ENCODE assay signal across 11 mouse cellular contexts in genomic region chr17:83525596-83525995, GRCm38 (mm10). TPM values are rescaled to one million over a fixed set of nuclear protein-coding genes. Genes with fewer than 3 reads are reported as not detected.
DNase-seq lines count a peak whose midpoint lies in the region; ATAC-seq and TF ChIP-seq lines count a peak whose summit lies in the region.
"Had no signal": no experiment of that assay in that cellular context is flagged by ENCODE, and none has a peak within 500 bp of the region (broad histone marks: within the 10 kb centered on the region; RNA-seq: fewer than 3 reads in every experiment).

No protein-coding gene starts in this region.

- WGBS in heart, postnatal 0 days: 18% methylated on average over 8 of the region's 8 CpGs
- 26% methylated on average over 8 of the region's 8 CpGs for WGBS in thymus, adult 2 months
- WGBS in limb, embryonic 10.5 days: 13% methylated on average over 8 of the region's 8 CpGs

- no peaks in the 10 kb centered on the region for H3K9me3 ChIP-seq in heart, postnatal 0 days (replicated peaks; ENCODE audit: control insufficient read depth, low read length)
- no peaks in the 10 kb centered on the region for H3K9me3 ChIP-seq in limb, embryonic 10.5 days (replicated peaks)

- no peak overlapping the region for H3K27ac ChIP-seq in heart, postnatal 0 days (ENCODE audit: low read depth)
- H3K27ac ChIP-seq in thymus, adult 2 months (ENCODE audit: control insufficient read depth, insufficient read depth, low read length): no peak overlapping the region
- H3K27ac ChIP-seq in limb, embryonic 10.5 days: peak overlapping the region; percentile 76; the same call in 1 of the 2 replicates
- H3K27ac ChIP-seq in left cerebral cortex, adult 2 months: no peak overlapping the region

- H3K27me3 ChIP-seq in heart, postnatal 0 days (ENCODE audit: control insufficient read depth, insufficient read depth, low read length): no peaks in the 10 kb centered on the region
- H3K27me3 ChIP-seq in thymus, adult 2 months (ENCODE audit: control insufficient read depth, insufficient read depth, low read length): no peaks in the 10 kb centered on the region
- no peaks in the 10 kb centered on the region for H3K27me3 ChIP-seq in limb, embryonic 10.5 days (ENCODE audit: low read depth, poor library complexity, severe bottlenecking)

- no peak for TF ChIP-seq POLR2A in thymus, adult 2 months (IDR thresholded peaks at IDR 0.05; ENCODE audit: control insufficient read depth, extremely low read depth, insufficient read depth, low read length, poor library complexity)

- H3K36me3 ChIP-seq in heart, postnatal 0 days (replicated peaks; ENCODE audit: control insufficient read depth, insufficient read depth, low read length): no peaks in the 10 kb centered on the region
- H3K36me3 ChIP-seq in thymus, adult 2 months (ENCODE audit: control insufficient read depth, insufficient read depth, low read length): no peaks in the 10 kb centered on the region
- no peaks in the 10 kb centered on the region for H3K36me3 ChIP-seq in limb, embryonic 10.5 days

- intact Hi-C loops in heart, postnatal 36 days (cut with DNase I): no loop called here
- intact Hi-C loops in left cerebral cortex, adult 2 months (cut with DNase I): no loop called here
- intact Hi-C loops in left cerebral cortex, postnatal 10 days (cut with DNase I): no loop called here

- no peak for ATAC-seq in heart, postnatal 0 days (ENCODE audit: insufficient read depth, low read depth)

- TF ChIP-seq EP300 in heart, postnatal 0 days (IDR thresholded peaks at IDR 0.05; ENCODE audit: low read depth): no peak

- H3K9ac ChIP-seq in heart, postnatal 0 days (replicated peaks; ENCODE audit: low read depth, low read length): no peak overlapping the region

- TF ChIP-seq CTCF in heart, postnatal 0 days (IDR thresholded peaks at IDR 0.05; ENCODE audit: low read depth): no peak
- TF ChIP-seq CTCF in thymus, adult 2 months (IDR thresholded peaks at IDR 0.05; ENCODE audit: borderline replicate concordance, control insufficient read depth, extremely low read depth, insufficient read depth, low read length, poor library complexity): no peak
- TF ChIP-seq CTCF in left cerebral cortex, adult 2 months (IDR thresholded peaks at IDR 0.05): no peak

- peak; percentile 29 for DNase-seq in heart, postnatal 0 days (ENCODE audit: low spot score)
- DNase-seq in heart, postnatal 36 days: no peak
- DNase-seq in thymus, postnatal 25 days: peak; percentile 43
- no peak for DNase-seq in thymus, adult 2 months
- no peak for DNase-seq in limb, embryonic 10.5 days (ENCODE audit: low spot score)
- no peak for DNase-seq in left cerebral cortex, adult 2 months (ENCODE audit: extremely low spot score in 1 of 2, low spot score in 2 of 2)
- DNase-seq in left cerebral cortex, postnatal 10 days (ENCODE audit: extremely low spot score in 1 of 2, low spot score in 2 of 2): no peak
- no peak for DNase-seq in testis, postnatal 14 days (ENCODE audit: low spot score)
- DNase-seq: cerebellum, postnatal 25 days; lung, postnatal 36 days; spleen, adult 18-20 months had no signal

- H3K4me1 ChIP-seq in heart, postnatal 0 days (ENCODE audit: control insufficient read depth, insufficient read depth): peaks cover 16% of the 10 kb centered on the region
- H3K4me1 ChIP-seq in thymus, adult 2 months (replicated peaks; ENCODE audit: control insufficient read depth, insufficient read depth, low read length): peaks cover 39% of the 10 kb centered on the region
- H3K4me1 ChIP-seq in limb, embryonic 10.5 days: peaks cover 44% of the 10 kb centered on the region

- H3K4me3 ChIP-seq in heart, postnatal 0 days (ENCODE audit: low read depth, low read length): no peak overlapping the region
- no peak overlapping the region for H3K4me3 ChIP-seq in thymus, adult 2 months (ENCODE audit: control insufficient read depth, insufficient read depth, low read length)
- no peak overlapping the region for H3K4me3 ChIP-seq in limb, embryonic 10.5 days
- H3K4me3 ChIP-seq in left cerebral cortex, adult 2 months: no peak overlapping the region

- H3K4me2 ChIP-seq in heart, postnatal 0 days (ENCODE audit: low read depth, low read length): peak overlapping the region; percentile 6; the same call in 1 of the 2 replicates

RNA-seq across cellular contexts. Expression of gene Cox7a2l, which starts 8.5 kb away (rescaled TPM):
- total RNA-seq in heart, postnatal 0 days (2014; rRNA removed; ENCODE audit: low replicate concordance): 487 and 666 TPM in 2 replicates
- polyA plus RNA-seq in heart, postnatal 0 days (2015; fragmentation: Nextera tagmentation; extraction: Ambion mirVana): 339 and 342 TPM in 2 replicates
- total RNA-seq in heart, postnatal 36 days (2021): 100 to 1,000 TPM; 284 to 311 TPM
- 145 and 151 TPM in 2 replicates for polyA plus RNA-seq in thymus, adult 2 months (2012; rRNA removed)
- 113 and 121 TPM in 2 replicates for polyA plus RNA-seq in limb, embryonic 10.5 days (2016; fragmentation: Nextera tagmentation; extraction: Ambion mirVana)
- total RNA-seq in left cerebral cortex, adult 2 months (2021): 100 to 1,000 TPM; 165 to 169 TPM
- 100 to 1,000 TPM; 193 to 198 TPM for total RNA-seq in left cerebral cortex, postnatal 10 days (2021)

Comparison
In these comparisons a context has a peak if more than half of its experiments do, and no peak if none do; other contexts are left out.
1. DNase-seq: peak in heart, postnatal 0 days (single experiment) and thymus, postnatal 25 days (single experiment); none in heart, postnatal 36 days (0 of 2), thymus, adult 2 months (single experiment), limb, embryonic 10.5 days (single experiment), left cerebral cortex, adult 2 months (0 of 2), left cerebral cortex, postnatal 10 days (0 of 2) and testis, postnatal 14 days (single experiment).